Mouse (Mus musculus): ENCODE measurements at regions not wholly inside any gene's neighbourhood (a gene's known extent, or its start where the extent isn't known, plus 50 kb on each side); places are given as distances from the start of the nearest gene placed in this dataset.

- DNase-seq (ENCODE audit: low read depth, low spot score), result peak; percentile 3
These were observed 1214.4 kb upstream of the Igfbp7 start for GRCm38 (mm10) chr5:78621987-78622854.

GRCm38 (mm10) chr5:78608317-78608716 is 1200.5 kb upstream of the Igfbp7 start:
- no peak for DNase-seq (ENCODE audit: low read depth, low spot score)

- no peak for DNase-seq (ENCODE audit: low read depth, low spot score)
These were observed 1194.8 kb upstream of the Igfbp7 start for GRCm38 (mm10) chr5:78602599-78602998.

GRCm38 (mm10) chr5:78584823-78585222 is 1177.0 kb upstream of the Igfbp7 start:
- DNase-seq (ENCODE audit: low read depth, low spot score), result no peak

GRCm38 (mm10) chr5:78556946-78557345 is 1149.1 kb upstream of the Igfbp7 start:
- DNase-seq (ENCODE audit: low read depth, low spot score), result no peak

- DNase-seq (ENCODE audit: low read depth, low spot score), result no peak
These were observed 1127.5 kb upstream of the Igfbp7 start for GRCm38 (mm10) chr5:78535308-78535707.
